Mouse (Mus musculus) left cerebral cortex, postnatal 4 days (tissue): ENCODE data around the gene Npff. TPM values are rescaled to one million over a fixed set of nuclear protein-coding genes. Genes with fewer than 3 reads are reported as not detected.

Experiments
- DNase-seq: peaks from one replicate; pipeline ENCODE4 v3.0.0-alpha.2; 2022
- intact Hi-C: fragments of 180-260 bp; cut with DNase I; formaldehyde crosslinking; loops from one replicate; pipeline ENCODE4 v1.15.1; 2025
- total RNA-seq, 2 experiments: library from RNA; stranded (reverse); gene quantifications; 2 replicates each; pipeline ENCODE4 v1.2.3; 2021

The Npff gene
- 1 to 10 TPM; 3.9 to 5.0 TPM for total RNA-seq

DNA sequence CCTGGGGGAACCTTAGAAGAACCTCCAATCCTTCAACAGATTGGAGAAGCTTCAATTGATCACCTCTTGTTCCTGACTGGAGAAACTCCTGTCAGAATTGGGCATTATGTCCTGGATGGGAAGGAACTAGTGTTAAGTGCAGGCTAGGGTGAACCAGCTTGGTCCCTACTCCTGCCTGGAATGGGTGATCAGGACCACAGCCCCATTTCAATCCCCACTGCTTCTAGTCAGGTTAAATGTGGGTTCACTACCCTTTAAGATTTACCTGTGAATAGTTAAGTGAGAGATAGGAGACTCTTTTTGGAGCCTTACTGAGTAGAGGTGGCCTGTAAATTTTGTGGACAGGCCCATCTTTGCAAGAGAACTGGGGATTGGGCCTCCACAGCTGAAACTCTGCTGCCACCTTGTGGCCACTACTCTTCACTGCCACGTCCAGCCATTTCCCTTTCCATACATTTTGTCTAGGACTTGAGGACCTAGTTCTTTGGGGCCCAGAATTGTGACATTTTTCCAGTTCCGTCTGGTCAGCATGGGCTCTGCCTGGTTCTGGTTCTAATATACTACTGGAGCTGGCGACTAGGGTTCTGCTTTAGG, at the start of gene Npff:
Gene Npff, minus strand, starts transcription at position 51 of the 594 bp plus-strand sequence.
- intact Hi-C loops = no loop called here
- peak; percentile 79 for DNase-seq

DNA sequence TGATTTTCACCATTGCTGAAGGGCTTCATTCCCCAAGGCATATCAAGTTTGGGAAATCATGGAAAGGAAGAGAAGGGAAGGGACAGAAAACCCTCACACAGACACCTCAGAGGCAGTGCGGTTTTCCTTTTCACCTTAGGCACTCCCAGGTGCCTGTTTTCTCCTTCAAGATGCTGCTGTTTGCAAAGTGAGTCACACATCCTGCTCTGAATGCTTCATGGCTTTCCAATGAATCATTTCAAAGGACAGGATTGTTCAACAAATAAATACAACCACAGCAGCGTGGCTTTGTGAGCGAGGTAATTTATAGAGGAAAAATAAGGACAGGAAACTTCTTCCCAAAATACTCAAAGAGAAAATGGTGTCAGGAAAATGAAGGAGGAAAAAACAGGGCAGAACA, 47.3 kb upstream of the Npff start:
- intact Hi-C loops = no loop called here
- DNase-seq = no peak

- no peak for DNase-seq
- intact Hi-C loops = no loop called here
These were observed 43.1 kb upstream of the Npff start for GRCm38 (mm10) chr15:102567849-102568248.

GRCm38 (mm10) chr15:102563681-102564080, 38.9 kb upstream of the Npff start:
- intact Hi-C loops = no loop called here
- DNase-seq = no peak

GRCm38 (mm10) chr15:102563061-102563460, 38.3 kb upstream of the Npff start:
- no peak for DNase-seq
- intact Hi-C loops = no loop called here

- no peak for DNase-seq
- intact Hi-C loops = no loop called here
These were observed 37.7 kb upstream of the Npff start for GRCm38 (mm10) chr15:102562491-102562890.

GRCm38 (mm10) chr15:102557580-102557979, 32.8 kb upstream of the Npff start:
- no peak for DNase-seq
- intact Hi-C loops = no loop called here

GRCm38 (mm10) chr15:102555581-102555980, 30.8 kb upstream of the Npff start:
- intact Hi-C loops = no loop called here
- no peak for DNase-seq

DNA sequence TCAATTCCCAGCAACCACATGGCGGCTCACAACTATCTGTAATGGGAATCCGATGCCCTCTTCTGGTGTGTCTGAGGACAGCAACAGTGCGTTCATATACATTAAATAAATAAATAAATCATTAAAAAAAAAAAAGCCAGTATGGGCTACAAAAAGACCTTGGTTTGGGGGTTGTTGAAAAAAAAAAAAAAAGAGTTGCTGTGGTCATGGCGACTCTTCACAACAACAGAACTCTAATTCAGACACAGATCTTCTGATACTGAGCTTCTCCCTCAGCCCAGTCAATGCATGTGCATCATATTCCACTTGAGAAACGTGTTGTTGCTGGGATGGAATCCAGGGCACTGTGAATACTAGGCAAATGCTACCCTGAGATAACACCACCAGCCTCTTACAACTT, 27.9 kb upstream of the Npff start:
- intact Hi-C loops = no loop called here
- DNase-seq = no peak

- intact Hi-C loops = no loop called here
- peak; percentile 92 for DNase-seq
These were observed 22.7 kb upstream of the Npff start for GRCm38 (mm10) chr15:102547478-102547877.

DNA sequence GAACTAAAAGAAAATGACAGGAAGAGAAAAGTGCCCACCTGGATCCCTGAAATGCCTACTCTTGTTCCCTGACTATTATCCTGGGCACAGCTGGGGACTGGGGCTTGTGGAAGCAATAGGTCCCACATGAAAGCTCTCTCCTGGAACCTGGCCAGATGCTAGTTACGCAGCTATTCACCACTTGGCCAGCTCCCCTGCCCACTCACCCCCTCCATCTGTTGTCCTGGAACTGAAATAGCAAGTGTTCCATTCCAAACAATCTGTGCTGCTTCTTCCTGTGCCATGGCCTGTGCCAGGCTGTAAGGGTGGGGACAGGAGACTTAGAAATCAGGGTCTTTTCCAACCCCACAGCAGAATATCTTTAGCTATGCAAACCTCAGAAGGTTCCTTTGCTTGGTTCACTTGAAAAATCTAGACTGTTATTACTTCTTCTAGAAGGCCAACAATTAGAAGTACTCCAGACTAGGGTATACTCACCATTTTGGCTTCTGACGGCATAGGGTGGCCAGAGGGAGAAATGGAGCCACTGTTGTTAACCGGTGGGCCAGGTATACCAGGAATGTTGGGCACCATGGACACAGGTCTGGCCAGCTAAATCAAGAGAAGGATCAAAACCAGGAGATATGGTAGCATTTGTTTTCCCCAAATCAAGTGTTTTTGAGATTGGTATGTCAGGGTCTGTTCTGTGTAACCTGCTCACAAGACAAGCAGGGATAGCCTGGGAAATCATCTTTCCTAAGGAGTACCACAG, 22.1 kb upstream of the Npff start:
- intact Hi-C loops = no loop called here
- DNase-seq = peak; percentile 96

DNA sequence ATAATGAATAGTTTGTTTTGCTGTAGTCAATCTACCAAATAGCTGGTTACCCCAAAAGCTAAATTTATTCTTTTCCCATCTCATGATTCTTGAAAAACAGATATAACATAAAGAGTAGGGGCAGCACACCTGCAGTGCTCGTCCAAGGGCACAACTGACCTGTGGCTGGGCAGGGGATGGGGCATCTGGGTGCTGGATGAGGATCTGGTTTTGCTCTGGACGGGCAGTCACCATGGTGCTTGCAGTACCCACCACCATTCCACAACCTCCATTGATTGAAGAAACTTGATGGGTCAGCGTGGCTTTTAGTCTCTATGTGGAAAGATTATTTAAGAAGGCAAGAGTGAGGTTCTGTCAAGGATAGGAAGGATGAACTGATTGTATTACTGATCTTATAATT, 21.5 kb upstream of the Npff start:
- DNase-seq = no peak
- intact Hi-C loops = no loop called here

- DNase-seq = peak; percentile 46
These were observed 20.1 kb upstream of the Npff start for GRCm38 (mm10) chr15:102544801-102545200.

GRCm38 (mm10) chr15:102533926-102534325, 9.2 kb upstream of the Npff start:
- intact Hi-C loops = no loop called here
- no peak for DNase-seq

More at GRCm38 (mm10) chr15:102544801-102545200, 20.1 kb upstream of the Npff start:
- intact Hi-C loops = no loop called here

GRCm38 (mm10) chr15:102532106-102532900, 7.6 kb upstream of the Npff start:
- DNase-seq = no peak
- intact Hi-C loops = no loop called here

GRCm38 (mm10) chr15:102531586-102531985, 6.8 kb upstream of the Npff start:
- no peak for DNase-seq
- intact Hi-C loops = no loop called here

- no peak for DNase-seq
- intact Hi-C loops = no loop called here
These were observed 5.8 kb upstream of the Npff start for GRCm38 (mm10) chr15:102530566-102530965.

DNA sequence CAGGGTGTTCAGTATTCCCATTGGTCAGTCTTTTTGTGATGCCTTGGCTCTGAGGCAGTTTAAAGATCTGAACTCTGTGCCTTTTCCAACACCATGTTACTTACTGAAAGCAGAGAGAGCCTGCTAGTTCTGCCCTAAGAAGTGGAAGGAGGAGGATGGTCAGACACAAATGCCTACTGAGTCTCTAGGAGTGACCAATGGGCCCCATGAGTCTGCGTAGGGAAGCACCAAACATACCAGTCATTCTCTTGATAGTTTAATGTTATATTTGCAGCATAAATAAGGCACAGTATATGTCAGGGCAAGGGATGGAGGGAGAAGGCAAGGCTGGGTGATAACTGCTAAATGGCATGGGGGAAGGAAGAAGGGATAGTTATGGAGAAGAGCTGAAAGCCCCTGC, 3.7 kb upstream of the Npff start:
- DNase-seq = no peak

GRCm38 (mm10) chr15:102527936-102528335, 3.2 kb upstream of the Npff start:
- intact Hi-C loops = no loop called here
- DNase-seq = no peak

More for the DNA sequence above, 3.7 kb upstream of the Npff start:
- intact Hi-C loops = no loop called here

DNA sequence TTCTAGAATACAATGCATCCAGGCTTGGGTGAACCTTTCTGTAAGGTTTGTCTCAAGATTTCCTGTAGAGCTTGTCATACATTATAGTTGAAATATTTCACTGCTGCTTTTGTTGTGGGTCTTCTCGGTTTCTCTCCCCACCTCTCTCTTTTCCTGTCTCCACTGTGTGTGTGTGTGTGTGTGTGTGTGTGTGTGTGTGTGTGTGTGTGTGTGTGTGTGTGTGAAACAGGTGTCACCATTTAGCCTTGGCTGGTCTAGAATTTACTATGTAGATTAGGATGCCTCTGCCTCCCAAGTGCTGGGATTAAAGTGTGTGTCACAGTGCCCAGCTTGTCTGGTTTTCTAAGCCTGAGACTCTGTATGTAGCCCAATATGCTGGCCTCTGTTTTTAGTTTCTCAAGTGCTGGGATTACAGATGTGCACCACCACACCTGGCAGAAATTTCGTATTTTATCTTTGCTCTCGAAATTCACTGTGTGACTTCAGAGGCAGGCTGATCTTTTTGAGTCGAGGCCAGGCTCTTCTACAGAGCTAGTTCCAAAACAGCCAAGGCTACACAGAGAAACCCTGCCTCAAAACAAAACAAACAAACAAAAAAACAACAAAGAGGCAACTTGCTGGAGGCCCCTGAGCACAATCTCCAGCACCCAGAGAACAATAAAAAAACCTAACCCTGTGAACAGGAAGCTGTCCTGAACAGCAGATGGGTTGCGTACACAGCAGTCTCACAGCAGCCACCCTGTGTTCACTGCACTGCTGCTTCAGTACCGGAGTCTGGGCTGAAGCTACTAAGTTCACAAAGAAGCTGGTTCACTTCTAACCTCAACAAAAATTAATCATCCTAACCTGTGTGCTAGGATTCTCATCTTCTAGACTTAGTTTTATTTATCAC, 1.6 kb upstream of the Npff start:
- intact Hi-C loops = no loop called here
- no peak for DNase-seq

- intact Hi-C loops = no loop called here
These were observed 3.3 kb downstream of the Npff start for GRCm38 (mm10) chr15:102521480-102521879.

More at GRCm38 (mm10) chr15:102521480-102521879, 3.3 kb downstream of the Npff start:
- DNase-seq = no peak
